Mouse (Mus musculus) small intestine, adult 10 weeks (tissue): ENCODE measurements around the gene Gm3893. TPM values are rescaled to one million over a fixed set of nuclear protein-coding genes. Genes with fewer than 3 reads are reported as not detected.

ENCODE experiments used
- polyA plus RNA-seq: library from polyadenylated mRNA; stranded (reverse); fragments of 350-450 nt; fragmentation: Illumina TruSeq; extraction: RNeasy Lipid Tissue Mini Kit (QIAGEN cat#74804); gene quantifications from one replicate; pipeline ENCODE4 v1.2.3, GENCODE M21; 2014; ENCODE audit warnings: low replicate concordance

The Gm3893 gene
- not detected for polyA plus RNA-seq

GRCm38 (mm10) chr4:42090907-42091306, at the start of gene Gm3893:
Gm3893 (plus strand) TSS chr4:42091207.

GRCm38 (mm10) chr4:42114517-42114916, 23.5 kb downstream of the Gm3893 start, which contains the start of gene Gm13304:
Gm13304 (plus strand) TSS chr4:42114817.

Other genes starting within 250 kb of the Gm3893 start
- not detected for gene Gm21541, start 187.6 kb upstream of the Gm3893 start, polyA plus RNA-seq
- 0.71 TPM for gene Gm20878, start 149.6 kb upstream of the Gm3893 start, polyA plus RNA-seq
- gene Fam205a4, start 125.1 kb upstream of the Gm3893 start, polyA plus RNA-seq = 0.11 TPM
- gene Gm21093, start 56.5 kb upstream of the Gm3893 start, polyA plus RNA-seq = not detected
- gene Gm13304, start 23.6 kb downstream of the Gm3893 start, polyA plus RNA-seq = not detected
- not detected for gene Gm13306, start 62.2 kb downstream of the Gm3893 start, polyA plus RNA-seq
- gene Gm13305, start 77.4 kb downstream of the Gm3893 start, polyA plus RNA-seq = not detected
- 0.19 TPM for gene Gm10600, start 149.4 kb downstream of the Gm3893 start, polyA plus RNA-seq
- gene Ccl21b, start 164.6 kb downstream of the Gm3893 start, polyA plus RNA-seq = not detected
- gene Gm21953, start 203.1 kb downstream of the Gm3893 start, polyA plus RNA-seq = not detected
- not detected for gene Fam205a3, start 227.1 kb downstream of the Gm3893 start, polyA plus RNA-seq